Mouse (Mus musculus): ENCODE data around the gene Parp6. TPM values are rescaled to one million over a fixed set of nuclear protein-coding genes. Genes with fewer than 3 reads are reported as not detected.

Parp6 gene
- polyA plus RNA-seq, 1 experiment from 2014 or later = 16.6 TPM

GRCm38 (mm10) chr9:59605967-59606366 is 11.1 kb upstream of the Parp6 start:
- no peaks in the 10 kb centered on the region for H3K9me3 ChIP-seq
- no peak overlapping the region for H3K4me3 ChIP-seq
- peaks cover 4% of the 10 kb centered on the region; the same call in 1 of the 2 replicates for H3K4me1 ChIP-seq
- H3K36me3 ChIP-seq = no peaks in the 10 kb centered on the region
- no peak overlapping the region for H3K9ac ChIP-seq
- 46% methylated on average over 6 of the region's 6 CpGs for WGBS
- H3K4me2 ChIP-seq = no peak overlapping the region
- H3K27me3 ChIP-seq (replicated peaks) = peaks cover 40% of the 10 kb centered on the region
- H3K27ac ChIP-seq (replicated peaks) = no peak overlapping the region
- no peak for ATAC-seq (ENCODE audit: extremely low read depth, insufficient number of reproducible peaks, low FRiP score, low TSS enrichment)

DNA sequence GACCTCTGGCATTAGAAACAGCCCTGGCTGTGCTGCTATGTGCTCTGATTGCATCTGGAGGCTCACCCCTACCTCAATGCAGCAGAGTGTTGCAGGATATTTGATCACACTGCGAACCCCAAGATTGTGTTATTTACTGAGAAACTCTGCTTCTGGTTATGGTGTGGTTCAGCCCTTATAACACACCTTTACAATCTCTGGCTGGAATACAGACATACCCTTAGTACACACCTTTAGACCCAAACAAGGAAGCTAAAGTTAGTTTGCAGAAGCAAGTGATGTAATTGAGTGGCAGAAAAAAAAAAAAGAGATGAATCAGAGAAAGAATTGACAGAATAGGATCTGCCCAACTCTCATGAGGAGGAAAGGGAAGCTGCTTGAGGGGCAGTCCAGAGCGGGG is 6.1 kb upstream of the Parp6 start:
- Histone ChIP-seq H3K27ac (replicated peaks) (no peak overlapping the region), H3K9ac (no peak overlapping the region), H3K9me3 (no peaks in the 10 kb centered on the region), H3K27me3 (replicated peaks) (0 out of 2 replicates have a peak, but pooled peaks cover 6% of the 10 kb centered on the region), H3K4me3 (no peak overlapping the region), H3K36me3 (no peaks in the 10 kb centered on the region), H3K4me1 (no peaks in the 10 kb centered on the region), H3K4me2 (no peak overlapping the region)
- WGBS = 82% methylated on average over 2 of the region's 2 CpGs
- no peak for ATAC-seq (ENCODE audit: extremely low read depth, insufficient number of reproducible peaks, low FRiP score, low TSS enrichment)

- H3K4me2 ChIP-seq = no peak overlapping the region
- peaks cover 23% of the 10 kb centered on the region for H3K4me1 ChIP-seq
- no peaks in the 10 kb centered on the region for H3K36me3 ChIP-seq
- H3K9me3 ChIP-seq = no peaks in the 10 kb centered on the region
- no peak overlapping the region for H3K4me3 ChIP-seq
- 0 out of 2 replicates have a peak, but pooled peaks cover 6% of the 10 kb centered on the region for H3K27me3 ChIP-seq (replicated peaks)
- no peak overlapping the region for H3K27ac ChIP-seq (replicated peaks)
- ATAC-seq (ENCODE audit: extremely low read depth, insufficient number of reproducible peaks, low FRiP score, low TSS enrichment) = no peak
- no peak overlapping the region for H3K9ac ChIP-seq
- WGBS = 78% methylated on average over 2 of the region's 2 CpGs
Measured at GRCm38 (mm10) chr9:59615797-59616196, 1.3 kb upstream of the Parp6 start.

DNA sequence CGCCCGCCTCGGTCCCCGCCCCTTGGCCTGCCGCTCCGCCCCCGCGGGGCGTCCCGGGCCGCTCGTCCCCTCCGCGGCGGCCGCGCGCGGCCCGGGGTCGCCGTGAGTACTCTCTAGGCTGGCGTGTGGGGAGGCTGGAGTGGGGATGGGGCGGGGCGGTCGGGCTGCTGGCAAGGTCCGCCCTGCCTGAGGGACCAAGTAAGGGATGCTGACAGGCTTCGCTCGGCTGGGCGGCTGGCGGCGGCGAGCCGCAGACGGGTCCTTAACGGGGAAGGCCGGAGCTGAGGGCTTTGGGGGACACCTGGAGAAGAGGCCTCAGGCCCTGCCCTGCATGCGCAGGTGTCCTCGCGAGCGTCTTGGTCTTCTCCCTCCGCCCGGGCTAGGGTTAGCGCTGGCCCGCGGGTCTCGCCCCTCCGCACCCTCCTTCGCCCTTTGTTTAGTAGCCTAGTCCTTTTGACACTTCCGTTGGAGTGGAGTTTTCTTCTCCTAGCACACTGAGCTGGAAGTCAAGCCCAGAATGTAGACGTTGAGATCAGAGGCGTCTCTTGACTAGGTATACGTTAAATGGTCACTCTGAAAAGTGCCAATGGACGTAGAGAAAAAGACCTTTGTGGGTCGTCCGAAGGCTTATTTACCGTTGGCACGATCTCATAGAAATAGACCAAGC is 356 bp downstream of the Parp6 start:
- Histone ChIP-seq H3K27ac (replicated peaks) (peak overlapping the region; percentile 94), H3K9me3 (no peaks in the 10 kb centered on the region), H3K4me3 (peak overlapping the region; percentile 95), H3K9ac (peak overlapping the region; percentile 94), H3K4me1 (peaks cover 23% of the 10 kb centered on the region), H3K27me3 (replicated peaks) (no peaks in the 10 kb centered on the region), H3K4me2 (peak overlapping the region; percentile 82), H3K36me3 (peaks cover 10% of the 10 kb centered on the region)
- ATAC-seq (ENCODE audit: extremely low read depth, insufficient number of reproducible peaks, low FRiP score, low TSS enrichment) = no peak
- WGBS = under 1% methylated on average over 56 of the region's 58 CpGs

GRCm38 (mm10) chr9:59638372-59638771 is 21.3 kb downstream of the Parp6 start:
- H3K4me1 ChIP-seq = no peaks in the 10 kb centered on the region
- no peak overlapping the region for H3K9ac ChIP-seq
- no peak overlapping the region for H3K4me3 ChIP-seq
- H3K27me3 ChIP-seq (replicated peaks) = no peaks in the 10 kb centered on the region
- WGBS = 58% methylated on average over 1 of the region's 1 CpGs
- H3K4me2 ChIP-seq = no peak overlapping the region
- peaks cover 86% of the 10 kb centered on the region for H3K36me3 ChIP-seq
- H3K27ac ChIP-seq (replicated peaks) = no peak overlapping the region
- H3K9me3 ChIP-seq = no peaks in the 10 kb centered on the region
- ATAC-seq (ENCODE audit: extremely low read depth, insufficient number of reproducible peaks, low FRiP score, low TSS enrichment) = no peak

GRCm38 (mm10) chr9:59639936-59640335 is 22.9 kb downstream of the Parp6 start:
- H3K4me1 ChIP-seq = no peaks in the 10 kb centered on the region
- peaks cover 79% of the 10 kb centered on the region for H3K36me3 ChIP-seq
- ATAC-seq (ENCODE audit: extremely low read depth, insufficient number of reproducible peaks, low FRiP score, low TSS enrichment) = no peak
- no peaks in the 10 kb centered on the region for H3K9me3 ChIP-seq
- no peak overlapping the region for H3K9ac ChIP-seq
- H3K27ac ChIP-seq (replicated peaks) = no peak overlapping the region
- no peak overlapping the region for H3K4me3 ChIP-seq
- 86% methylated on average over 4 of the region's 4 CpGs for WGBS
- no peak overlapping the region for H3K4me2 ChIP-seq
- H3K27me3 ChIP-seq (replicated peaks) = no peaks in the 10 kb centered on the region

DNA sequence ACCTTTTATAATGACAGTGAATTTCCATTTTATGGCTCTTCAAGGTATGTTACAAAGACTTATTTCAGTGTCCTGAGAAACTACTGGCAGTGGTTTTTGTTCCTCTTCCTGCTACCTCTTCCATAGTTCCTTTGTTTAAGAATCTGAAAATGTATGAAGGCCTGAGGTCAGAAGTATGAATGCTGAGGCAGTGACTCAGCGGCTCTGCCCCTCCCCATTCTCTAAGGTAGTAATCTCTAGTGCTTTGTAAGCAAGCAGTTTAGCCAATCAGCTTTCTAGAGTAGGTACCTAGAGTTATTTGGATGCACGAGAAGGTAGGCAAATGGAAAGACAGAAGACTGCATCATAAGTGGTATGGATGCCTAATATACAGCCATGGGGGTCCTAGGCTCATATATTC is 24.2 kb downstream of the Parp6 start:
- H3K4me2 ChIP-seq = no peak overlapping the region
- 83% methylated on average over 2 of the region's 2 CpGs for whole genome bisulfite sequencing
- no peaks in the 10 kb centered on the region for H3K4me1 ChIP-seq
- no peaks in the 10 kb centered on the region for H3K9me3 ChIP-seq
- H3K27ac ChIP-seq (replicated peaks) = no peak overlapping the region
- H3K4me3 ChIP-seq = no peak overlapping the region
- H3K27me3 ChIP-seq (replicated peaks) = no peaks in the 10 kb centered on the region
- ATAC-seq (ENCODE audit: extremely low read depth, insufficient number of reproducible peaks, low FRiP score, low TSS enrichment) = no peak
- H3K9ac ChIP-seq = no peak overlapping the region
- peaks cover 69% of the 10 kb centered on the region for H3K36me3 ChIP-seq

DNA sequence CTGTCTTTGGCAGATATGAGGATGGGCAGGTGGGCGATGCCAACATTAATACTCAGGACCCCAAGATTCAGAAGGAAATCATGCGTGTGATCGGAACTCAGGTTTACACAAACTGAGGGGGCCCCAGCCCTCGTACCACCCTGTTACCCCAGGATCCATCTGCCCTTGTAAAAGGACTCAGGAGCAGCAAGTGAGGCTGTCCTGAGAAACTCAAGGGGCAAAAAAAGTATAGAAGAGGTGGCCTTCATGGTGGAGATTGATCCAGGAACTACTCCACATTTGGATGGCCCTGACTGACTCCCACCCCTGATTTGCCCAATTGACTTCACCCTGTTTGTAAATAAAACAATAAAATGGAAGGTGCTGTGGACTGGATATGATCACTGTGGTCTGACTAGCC is 32.8 kb downstream of the Parp6 start:
- WGBS = 91% methylated on average over 4 of the region's 4 CpGs
- Histone ChIP-seq H3K9ac (no peak overlapping the region), H3K4me2 (no peak overlapping the region)

DNA sequence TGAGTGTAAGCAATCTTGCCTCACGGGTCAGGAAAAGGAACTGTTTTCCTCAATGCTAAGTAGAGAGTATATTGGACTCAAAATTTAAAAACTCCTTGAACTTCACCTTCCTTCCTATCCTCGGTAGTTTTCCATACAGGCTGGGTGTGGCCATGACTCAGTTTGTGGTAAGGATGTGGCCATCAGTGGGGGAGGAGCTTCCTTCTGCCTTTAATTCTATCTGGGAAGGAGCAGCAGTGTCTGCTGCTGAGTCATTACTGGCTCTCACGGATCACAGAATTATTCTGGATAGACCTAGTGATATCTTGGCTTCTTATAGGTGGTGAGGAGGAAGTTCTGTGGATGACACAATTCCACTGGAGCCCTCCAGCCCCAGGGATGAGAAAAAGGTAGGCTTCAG is 36.3 kb downstream of the Parp6 start:
- H3K9ac ChIP-seq = no peak overlapping the region
- no peak for ATAC-seq (ENCODE audit: extremely low read depth, insufficient number of reproducible peaks, low FRiP score, low TSS enrichment)
- H3K9me3 ChIP-seq = no peaks in the 10 kb centered on the region
- no peak overlapping the region; the same call in 1 of the 2 replicates for H3K27ac ChIP-seq (replicated peaks)
- H3K36me3 ChIP-seq = peaks cover 35% of the 10 kb centered on the region
- no peak overlapping the region; the same call in 1 of the 2 replicates for H3K4me2 ChIP-seq
- 17% methylated on average over 3 of the region's 3 CpGs for WGBS
- H3K27me3 ChIP-seq (replicated peaks) = no peaks in the 10 kb centered on the region
- H3K4me3 ChIP-seq = no peak overlapping the region
- H3K4me1 ChIP-seq = peaks cover 25% of the 10 kb centered on the region

More for the DNA sequence above, 32.8 kb downstream of the Parp6 start:
- Histone ChIP-seq H3K4me3 (no peak overlapping the region), H3K27me3 (replicated peaks) (no peaks in the 10 kb centered on the region), H3K36me3 (peaks cover 50% of the 10 kb centered on the region), H3K4me1 (peaks cover 9% of the 10 kb centered on the region; the same call in 1 of the 2 replicates), H3K9me3 (no peaks in the 10 kb centered on the region), H3K27ac (replicated peaks) (no peak overlapping the region)
- no peak for ATAC-seq (ENCODE audit: extremely low read depth, insufficient number of reproducible peaks, low FRiP score, low TSS enrichment)

DNA sequence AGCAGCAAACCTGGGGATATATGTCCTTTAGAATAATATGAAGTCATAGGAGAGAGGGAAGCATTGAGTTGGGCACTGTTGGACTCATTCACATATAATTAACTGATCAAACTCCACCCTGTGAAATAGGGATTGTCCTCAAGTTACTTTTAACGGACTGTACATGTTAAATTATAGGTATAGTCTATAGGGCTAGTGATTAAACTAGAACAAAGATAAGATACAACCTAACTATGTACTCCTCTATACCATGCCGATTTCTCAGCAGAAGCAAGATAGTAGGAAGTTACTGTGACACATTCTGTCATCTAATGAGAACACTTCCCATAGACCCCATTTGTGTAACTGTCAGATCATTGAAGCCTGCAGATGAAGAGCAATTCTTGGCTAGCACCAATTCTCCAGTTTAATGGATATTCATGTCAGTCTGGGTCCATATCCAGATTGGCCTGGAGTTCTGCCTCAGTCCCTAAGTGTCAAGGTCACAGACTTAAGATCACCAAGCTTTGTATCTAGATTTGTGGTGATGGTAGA is 37.4 kb downstream of the Parp6 start:
- no peak for ATAC-seq (ENCODE audit: extremely low read depth, insufficient number of reproducible peaks, low FRiP score, low TSS enrichment)

GRCm38 (mm10) chr9:59655958-59656634 is 39.0 kb downstream of the Parp6 start, which contains the start of gene Pkm:
Gene Pkm, plus strand, starts transcription at chr9:59656368.
- peak within 1 kb of the TSS; percentile 88 for H3K4me3 ChIP-seq
- no peaks in the 10 kb centered on the region for H3K27me3 ChIP-seq (replicated peaks)
- H3K36me3 ChIP-seq = peaks cover 27% of the 10 kb centered on the region
- H3K4me2 ChIP-seq = peak within 1 kb of the TSS; percentile 89
- peak; percentile 88 for ATAC-seq (ENCODE audit: extremely low read depth, insufficient number of reproducible peaks, low FRiP score, low TSS enrichment)
- H3K9me3 ChIP-seq = no peaks in the 10 kb centered on the region
- H3K9ac ChIP-seq = peak within 1 kb of the TSS; percentile 99
- H3K27ac ChIP-seq (replicated peaks) = peak within 1 kb of the TSS; percentile 99
- peaks cover 51% of the 10 kb centered on the region for H3K4me1 ChIP-seq
- under 1% methylated on average over 46 of the region's 46 CpGs for WGBS

More for the DNA sequence above, 37.4 kb downstream of the Parp6 start:
- Histone ChIP-seq H3K27ac (replicated peaks) (no peak overlapping the region), H3K4me3 (no peak overlapping the region), H3K9ac (no peak overlapping the region), H3K4me1 (peaks cover 35% of the 10 kb centered on the region), H3K9me3 (no peaks in the 10 kb centered on the region), H3K36me3 (peaks cover 27% of the 10 kb centered on the region), H3K27me3 (replicated peaks) (no peaks in the 10 kb centered on the region), H3K4me2 (no peak overlapping the region)
- WGBS = 69% methylated on average over 2 of the region's 2 CpGs

All from heart, embryonic 13.5 days (tissue).